Mouse (Mus musculus): ENCODE results near the gene Pkn1.

- TF ChIP-seq CTCF (IDR thresholded peaks at IDR 0.05; ENCODE audit: low read depth, low read length) (no peak), GATA1 (IDR thresholded peaks at IDR 0.05; ENCODE audit: borderline replicate concordance, low read length) (no peak), TAL1 (conservative IDR thresholded peaks at IDR 0.05; ENCODE audit: low read depth, low read length) (no peak)
Measured at GRCm38 (mm10) chr8:83738949-83739710, 40.2 kb upstream of the Pkn1 start.
